Mouse (Mus musculus) lung, adult 10 weeks (tissue): Measurements from ENCODE around the gene Slc1a4. TPM values are rescaled to one million over a fixed set of nuclear protein-coding genes. Genes with fewer than 3 reads are reported as not detected.

Source experiments
- polyA plus RNA-seq: library from polyadenylated mRNA; stranded (reverse); fragments of 350-450 nt; fragmentation: Illumina TruSeq; extraction: RNeasy Lipid Tissue Mini Kit (QIAGEN cat#74804); gene quantifications from one replicate; pipeline ENCODE4 v1.2.3, GENCODE M21; 2014; ENCODE audit warnings: low read depth, low replicate concordance; ENCODE audit not compliant: insufficient read depth

Gene Slc1a4
- 9.0 TPM for polyA plus RNA-seq

DNA sequence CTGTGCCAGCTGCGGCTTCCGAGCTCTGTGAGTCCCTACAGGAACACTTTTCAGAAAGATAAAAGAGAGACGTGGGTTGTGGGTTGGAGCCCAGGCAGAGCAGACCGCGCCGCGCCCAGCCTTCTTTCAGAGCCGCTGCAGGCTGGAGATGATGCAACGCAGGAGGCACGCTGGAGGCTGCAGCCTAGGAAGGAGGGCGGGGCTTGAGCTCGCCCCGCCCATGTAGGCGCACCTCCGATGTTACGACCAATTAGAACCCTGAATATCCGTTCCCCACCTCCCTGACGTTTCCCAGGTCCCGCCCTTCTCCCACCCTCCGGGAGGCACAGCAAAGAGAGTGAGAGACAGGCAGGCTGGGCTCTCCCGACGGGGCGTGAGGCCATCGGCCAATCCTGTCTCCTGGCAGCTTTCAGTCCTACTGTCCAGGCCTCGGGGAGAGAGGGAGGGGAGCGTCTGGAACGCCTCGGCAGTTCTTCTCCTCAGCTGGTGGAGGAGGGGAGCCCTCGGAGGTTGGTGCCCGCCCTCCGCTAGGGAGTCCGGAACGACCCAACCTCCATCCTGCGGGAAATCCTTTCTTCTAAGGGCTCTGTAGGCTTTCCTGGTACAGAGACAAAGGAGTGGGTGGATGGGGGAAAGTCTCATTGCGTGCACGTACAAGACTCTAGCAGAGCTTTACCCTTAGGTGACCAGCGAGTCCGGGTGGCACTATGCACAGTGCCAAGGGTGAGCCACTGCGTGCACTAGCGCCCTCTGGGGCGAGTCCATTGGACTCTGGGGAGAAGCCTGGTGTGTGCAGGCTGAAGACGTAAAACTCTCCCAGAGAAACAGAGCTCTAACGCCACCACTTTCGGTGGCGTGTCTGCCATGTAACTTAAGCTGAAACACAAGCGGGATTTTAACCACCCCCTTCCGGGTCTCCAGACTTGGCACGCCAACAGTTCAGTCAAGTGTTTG, at the start of gene Slc1a4:
Gene Slc1a4, minus strand, starts transcription at position 153 of the 954 bp plus-strand sequence.

Other genes starting within 250 kb of the Slc1a4 start
- 81.5 TPM for gene Actr2, start 219.8 kb downstream of the Slc1a4 start, polyA plus RNA-seq
- gene Rab1a, start 131.3 kb downstream of the Slc1a4 start, polyA plus RNA-seq: 139 TPM
- gene Cep68, start 83.3 kb downstream of the Slc1a4 start, polyA plus RNA-seq: 6.4 TPM
- gene Sertad2, start 210.5 kb upstream of the Slc1a4 start, polyA plus RNA-seq: 9.7 TPM